Mouse (Mus musculus) embryonic fibroblast, embryonic 13.5 days (primary cell): Measurements from ENCODE around the gene Palm.

ENCODE experiments used
- CTCF ChIP-seq: IDR thresholded peaks from 2 replicates; pipeline ENCODE4 v1.5.1; 2011; ENCODE audit warnings: mild to moderate bottlenecking, control low read depth, low read length, moderate library complexity, borderline replicate concordance; ENCODE audit not compliant: insufficient read depth
- POLR2A ChIP-seq: IDR thresholded peaks from 2 replicates; pipeline ENCODE4 v1.6.1; 2011; ENCODE audit warnings: low read depth, mild to moderate bottlenecking, control low read depth, low read length, moderate library complexity

DNA sequence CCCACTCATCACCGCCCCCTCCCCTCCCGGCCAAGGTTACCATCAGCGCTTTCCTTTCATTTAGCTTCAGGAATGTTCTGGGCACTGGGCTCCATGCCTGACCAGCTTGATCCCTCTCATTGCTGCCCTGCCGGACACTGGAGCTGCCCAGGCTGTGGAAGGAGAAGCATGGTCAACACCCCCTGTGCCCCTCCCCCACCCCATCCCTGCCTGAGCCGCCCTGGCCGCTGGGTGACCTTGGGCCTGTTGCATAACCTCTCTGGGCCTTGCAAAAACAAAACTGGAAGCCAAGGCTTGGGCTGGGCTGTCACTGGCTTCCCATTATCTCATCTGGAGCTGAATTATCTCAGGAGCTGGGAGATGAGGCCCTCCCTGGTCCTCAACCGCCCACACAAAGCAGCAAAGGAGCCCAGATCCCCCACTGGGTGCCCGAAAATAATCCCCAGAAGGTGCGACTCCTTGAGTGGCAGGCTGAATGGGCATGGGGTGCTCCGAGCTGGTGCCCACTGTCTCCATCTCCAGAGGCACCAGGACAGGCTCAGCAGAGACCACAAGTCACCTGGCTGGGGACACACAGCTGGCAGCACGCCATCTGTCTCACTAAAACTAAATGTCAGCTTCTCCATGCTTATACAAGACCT is 9.1 kb downstream of the Palm start:
- no peak for TF ChIP-seq POLR2A
- TF ChIP-seq CTCF: no peak
